Mouse (Mus musculus) ES-E14 (cell line): ENCODE results near the gene Agap1. TPM values are rescaled to one million over a fixed set of nuclear protein-coding genes. Genes with fewer than 3 reads are reported as not detected.

Source experiments
- DNase-seq: peaks from one replicate; pipeline ENCODE4 v3.0.0-alpha.2; 2013; ENCODE audit warnings: low read depth, low spot score
- H3K27ac ChIP-seq: 2 replicates; pipeline ENCODE4 v1.5.1; 2012; ENCODE audit warnings: low read depth, mild to moderate bottlenecking, low read length, moderate library complexity, mixed read lengths; ENCODE audit not compliant: poor library complexity, insufficient read depth, severe bottlenecking
- H3K36me3 ChIP-seq: 2 replicates; pipeline ENCODE4 v1.6.1; 2012; ENCODE audit warnings: mild to moderate bottlenecking, low read length, moderate library complexity, mixed read lengths; ENCODE audit not compliant: control insufficient read depth, poor library complexity, insufficient read depth, severe bottlenecking
- H3K4me1 ChIP-seq, 2 experiments: fragments of 150-350 bp in 1 of 2; sonication (generic) in 1 of 2; 2 replicates each; pipeline ENCODE4 v1.6.1; 2012; ENCODE audit warnings: low read length in 2 of 2, mild to moderate bottlenecking in 1 of 2, mixed read lengths in 1 of 2; ENCODE audit not compliant: control insufficient read depth in 2 of 2, insufficient read depth in 2 of 2, poor library complexity in 1 of 2
- H3K4me3 ChIP-seq, 2 experiments: fragments of 150-350 bp in 1 of 2; sonication (generic) in 1 of 2; 2 replicates each; pipeline ENCODE4 v1.5.1; 2012; ENCODE audit warnings: low read length in 2 of 2, low read depth in 1 of 2, mild to moderate bottlenecking in 1 of 2, mixed read lengths in 1 of 2; ENCODE audit not compliant: insufficient read depth in 1 of 2, poor library complexity in 1 of 2, severe bottlenecking in 1 of 2
- H3K9ac ChIP-seq: 2 replicates; pipeline ENCODE4 v1.6.1; 2012; ENCODE audit warnings: low read depth, mild to moderate bottlenecking, low read length, mixed read lengths; ENCODE audit not compliant: poor library complexity, insufficient read depth, severe bottlenecking
- H3K9me3 ChIP-seq: fragments of 150-350 bp; sonication (generic); 2 replicates; pipeline ENCODE4 v1.6.1; 2012; ENCODE audit warnings: low read depth, mild to moderate bottlenecking, low read length; ENCODE audit not compliant: control insufficient read depth, insufficient read depth
- CHD2 ChIP-seq: IDR thresholded peaks from 2 replicates; pipeline ENCODE4 v1.6.1; 2014; ENCODE audit warnings: mild to moderate bottlenecking, low read depth, low read length, inconsistent platforms
- HCFC1 ChIP-seq: IDR thresholded peaks from 2 replicates; pipeline ENCODE4 v1.6.1; 2012; ENCODE audit warnings: low read length, inconsistent platforms, borderline replicate concordance; ENCODE audit not compliant: insufficient read depth
- MAFK ChIP-seq: IDR thresholded peaks from 2 replicates; pipeline ENCODE4 v1.6.1; 2014; ENCODE audit warnings: mild to moderate bottlenecking, low read depth, low read length, inconsistent platforms; ENCODE audit not compliant: insufficient read depth
- ZC3H11A ChIP-seq: IDR thresholded peaks from 2 replicates; pipeline ENCODE4 v1.6.1; 2012; ENCODE audit warnings: low read depth, mild to moderate bottlenecking, inconsistent platforms, low read length, borderline replicate concordance
- ZNF384 ChIP-seq: IDR thresholded peaks from 2 replicates; pipeline ENCODE4 v1.6.1; 2012; ENCODE audit warnings: low read depth, low read length, inconsistent platforms
- in situ Hi-C, 2 experiments: fragments of 600-800 bp; cut with MboI; formaldehyde crosslinking; loops; one replicate each; pipeline ENCODE4 v1.15.1; 2025; ENCODE audit warnings: low sequenced_read_pairs in 2 of 2, inconsistent platforms in 1 of 2; ENCODE audit not compliant: unreplicated experiment in 2 of 2
- total RNA-seq: library from RNA; depleted of rRNA; stranded (reverse); fragments of 300-350 nt; gene quantifications from 2 replicates; pipeline ENCODE4 v1.2.3, GENCODE M21; 2012

Gene Agap1
- total RNA-seq, 1 experiment: 19.8 TPM

- DNase-seq: peak; percentile 35
- no peak overlapping the region for H3K27ac ChIP-seq
- peaks cover 0 to 6% of the 10 kb centered on the region in 2 experiments; a peak in 1 of 4 replicates for H3K4me1 ChIP-seq
- no peaks in the 10 kb centered on the region for H3K9me3 ChIP-seq
- no peak overlapping the region for H3K4me3 ChIP-seq
- no peak overlapping the region for H3K9ac ChIP-seq
- TF ChIP-seq ZNF384: no peak
- no peak for TF ChIP-seq HCFC1
- TF ChIP-seq MAFK: no peak
- in situ Hi-C loops: loop anchor here in 1 of 2 experiments (25.0 kb wide), 1 partner anchor 173 kb away; the partner anchor contains the start of gene Gbx2
- H3K36me3 ChIP-seq: no peaks in the 10 kb centered on the region
Measured at GRCm38 (mm10) chr1:89763912-89764311, 309.3 kb downstream of the Agap1 start.

DNA sequence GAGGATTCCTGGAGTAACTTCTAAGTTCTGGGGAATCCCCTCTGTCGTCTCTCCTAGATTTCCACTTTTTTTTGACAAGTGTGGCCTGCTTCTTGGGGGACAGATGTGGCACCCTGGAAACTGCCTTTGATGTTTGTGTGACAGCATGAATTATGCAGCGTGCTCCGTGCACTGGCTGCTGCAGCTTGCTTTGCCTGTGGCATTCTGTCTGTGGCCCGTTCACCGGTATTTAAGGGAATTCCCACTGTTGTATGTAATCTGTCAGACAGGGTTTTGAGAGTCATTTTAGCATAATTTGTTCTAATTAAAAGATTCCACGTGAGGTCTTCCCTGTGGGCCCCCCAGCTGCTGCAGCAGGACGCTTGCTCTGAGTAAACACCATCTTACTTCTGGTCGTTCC, 312.3 kb downstream of the Agap1 start:
- in situ Hi-C loops: loop anchor here in 1 of 2 experiments (25.0 kb wide), 1 partner anchor 170 kb away; the partner anchor contains the start of gene Gbx2
- Histone ChIP-seq H3K4me3 (no peak overlapping the region), H3K36me3 (no peaks in the 10 kb centered on the region), H3K9ac (no peak overlapping the region), H3K4me1 (peaks cover 0 to 6% of the 10 kb centered on the region in 2 experiments; a peak in 1 of 4 replicates), H3K9me3 (no peaks in the 10 kb centered on the region), H3K27ac (no peak overlapping the region)
- TF ChIP-seq MAFK: no peak
- TF ChIP-seq HCFC1: no peak
- TF ChIP-seq ZC3H11A: no peak
- no peak for DNase-seq

- no peak for TF ChIP-seq MAFK
- TF ChIP-seq HCFC1: no peak
- TF ChIP-seq CHD2: no peak
- TF ChIP-seq ZC3H11A: no peak
- Histone ChIP-seq H3K36me3 (no peaks in the 10 kb centered on the region), H3K27ac (no peak overlapping the region), H3K9me3 (no peaks in the 10 kb centered on the region), H3K4me1 (no peaks in the 10 kb centered on the region), H3K9ac (no peak overlapping the region), H3K4me3 (no peak overlapping the region)
- in situ Hi-C loops: loop anchor here (10.0 to 25.0 kb wide), 2 partner anchors 168 to 185 kb away; partner anchors contain the start of gene Gbx2 (in 1 of the 2)
- no peak for DNase-seq
Measured at GRCm38 (mm10) chr1:89769641-89770040, 315.0 kb downstream of the Agap1 start.

DNA sequence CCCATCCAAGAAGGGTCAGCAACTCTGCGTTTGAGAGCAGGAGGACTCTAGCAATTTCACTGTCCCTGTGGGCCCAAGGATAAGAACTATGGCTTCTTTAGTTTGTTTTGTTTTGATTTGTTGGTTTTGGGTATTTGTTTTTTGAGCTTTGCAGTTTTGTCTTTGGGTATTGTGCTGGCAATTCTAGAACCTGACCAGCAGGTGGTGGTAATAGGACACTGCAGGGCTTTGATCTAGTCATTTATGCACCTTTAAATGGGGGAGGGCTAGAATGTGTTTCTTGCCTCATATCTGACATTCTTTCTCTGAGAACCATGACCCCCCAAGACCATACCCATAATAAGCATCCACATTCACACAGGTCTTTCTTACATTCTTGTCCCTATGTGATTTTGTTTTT, 315.7 kb downstream of the Agap1 start:
- Histone ChIP-seq H3K4me1 (no peaks in the 10 kb centered on the region), H3K9me3 (no peaks in the 10 kb centered on the region), H3K27ac (no peak overlapping the region), H3K9ac (no peak overlapping the region), H3K36me3 (no peaks in the 10 kb centered on the region), H3K4me3 (no peak overlapping the region)
- peak; percentile 47; the same call in 1 of the 2 replicates for TF ChIP-seq ZC3H11A
- TF ChIP-seq CHD2: no peak
- no peak for DNase-seq
- in situ Hi-C loops: loop anchor here (10.0 to 25.0 kb wide), 2 partner anchors 167 to 185 kb away; partner anchors contain the start of gene Gbx2 (in 1 of the 2)

GRCm38 (mm10) chr1:89775750-89776149, 321.1 kb downstream of the Agap1 start:
- no peak for DNase-seq
- H3K27ac ChIP-seq: no peak overlapping the region
- H3K9ac ChIP-seq: no peak overlapping the region
- no peaks in the 10 kb centered on the region for H3K9me3 ChIP-seq
- in situ Hi-C loops: loop anchor here in 1 of 2 experiments (10.0 kb wide), 1 partner anchor 179 kb away; no protein-coding TSS in a partner anchor
- H3K4me1 ChIP-seq: no peaks in the 10 kb centered on the region
- TF ChIP-seq ZC3H11A (no peak), MAFK (no peak), ZNF384 (no peak), HCFC1 (no peak), CHD2 (no peak)
- H3K4me3 ChIP-seq: no peak overlapping the region
- H3K36me3 ChIP-seq: no peaks in the 10 kb centered on the region; the same call in 1 of the 2 replicates
